Mouse (Mus musculus) liver, embryonic 14.5 days (tissue): Measurements from ENCODE around the gene Mok. TPM values are rescaled to one million over a fixed set of nuclear protein-coding genes. Genes with fewer than 3 reads are reported as not detected.

Experiments
- ATAC-seq: fragments of 200-750 bp; cut with Nextera tagmentation; 2 replicates; pipeline ENCODE4 v1.8.0; 2017; ENCODE audit warnings: moderate number of reproducible peaks, mild to moderate bottlenecking, moderate library complexity; ENCODE audit not compliant: insufficient read depth
- DNase-seq, 3 experiments: peaks; one replicate each; pipeline ENCODE4 v3.0.0-alpha.2; 2012 to 2013; ENCODE audit warnings: low read depth in 3 of 3, low spot score in 3 of 3
- H3K27ac ChIP-seq: fragments of 300-500 bp; sonication (generic); 2 replicates; pipeline ENCODE4 v1.5.1; 2014; ENCODE audit warnings: moderate library complexity, mild to moderate bottlenecking, control low read depth, inconsistent platforms
- H3K27me3 ChIP-seq: fragments of 300-500 bp; sonication (generic); 2 replicates; pipeline ENCODE4 v1.6.1; 2014; ENCODE audit warnings: mild to moderate bottlenecking, low read length, moderate library complexity; ENCODE audit not compliant: control insufficient read depth, insufficient read depth
- H3K36me3 ChIP-seq: fragments of 300-500 bp; sonication (generic); replicated peaks from 2 replicates; pipeline ENCODE4 v1.6.1; 2014; ENCODE audit warnings: low read depth; ENCODE audit not compliant: control insufficient read depth, insufficient read depth
- H3K4me1 ChIP-seq, 2 experiments: fragments of 200-500 bp in 1 of 2; fragments of 300-500 bp in 1 of 2; sonication (generic) in 1 of 2; replicated peaks; 2 replicates each; pipeline ENCODE4 v1.6.1; 2012 to 2014; ENCODE audit warnings: antibody characterized with exemption in 1 of 2, inconsistent platforms in 1 of 2, low read length in 1 of 2; ENCODE audit not compliant: control insufficient read depth in 2 of 2, insufficient read depth in 2 of 2
- H3K4me2 ChIP-seq: fragments of 300-500 bp; sonication (generic); 2 replicates; pipeline ENCODE4 v1.6.1; 2014; ENCODE audit warnings: low read depth, mild to moderate bottlenecking, control low read depth, moderate library complexity
- H3K4me3 ChIP-seq, 2 experiments: fragments of 200-500 bp in 1 of 2; fragments of 300-500 bp in 1 of 2; sonication (generic) in 1 of 2; 2 replicates each; pipeline ENCODE4 v1.5.1; 2012 to 2014; ENCODE audit warnings: low read depth in 2 of 2, low read length in 2 of 2, mild to moderate bottlenecking in 2 of 2, control low read depth in 1 of 2, inconsistent platforms in 1 of 2, moderate library complexity in 1 of 2; ENCODE audit not compliant: insufficient read depth in 1 of 2
- H3K9ac ChIP-seq: fragments of 300-500 bp; sonication (generic); replicated peaks from 2 replicates; pipeline ENCODE4 v1.6.1; 2014; ENCODE audit warnings: mild to moderate bottlenecking, control low read depth, moderate library complexity
- H3K9me3 ChIP-seq: fragments of 300-500 bp; sonication (generic); 2 replicates; pipeline ENCODE4 v1.6.1; 2016; ENCODE audit warnings: low read length, mixed read lengths; ENCODE audit not compliant: control insufficient read depth
- CTCF ChIP-seq: IDR thresholded peaks from 2 replicates; pipeline ENCODE4 v1.5.1; 2016; ENCODE audit warnings: antibody characterized with exemption, low read depth, control low read depth
- EP300 ChIP-seq: IDR thresholded peaks from 2 replicates; pipeline ENCODE4 v1.6.1; 2016; ENCODE audit warnings: antibody characterized with exemption, low read depth
- WGBS: fragments of 180-500 bp; shearing (Covaris S2); extraction: QIAGEN DNeasy Blood & Tissue Kit; methylation state at CpG from one replicate; pipeline ENCODE4 v1.1.7; 2014; ENCODE audit not compliant: insufficient replicate concordance; 5-methylcytosine and 5-hydroxymethylcytosine counted together
- polyA plus RNA-seq, 2 experiments: library from polyadenylated mRNA; depleted of rRNA in 1 of 2; stranded (reverse) in 1 of 2; unstranded in 1 of 2; fragments of >200 nt; fragmentation: Nextera tagmentation in 1 of 2; extraction: Ambion mirVana in 1 of 2; gene quantifications; 2 replicates each; pipeline versions ENCODE4 v1.2.1 to v1.2.3; 2012 to 2014

Mok gene
- polyA plus RNA-seq (2012; rRNA removed): 0.18 and 0.24 TPM in 2 replicates
- polyA plus RNA-seq (2014; fragmentation: Nextera tagmentation; extraction: Ambion mirVana): 0.23 and 0.43 TPM in 2 replicates

GRCm38 (mm10) chr12:110840348-110841198, at the start of gene Mok:
Gene Mok (minus strand): TSS chr12:110840939.
- WGBS: under 1% methylated on average over 71 of the region's 71 CpGs
- Histone ChIP-seq H3K4me3 (peak within 1 kb of the TSS; percentile 74 to 76), H3K4me1 (peaks cover 2 to 3% of the 10 kb centered on the region in 2 experiments; a peak in 3 of 4 replicates), H3K27ac (no peak within 1 kb of the TSS), H3K9me3 (no peaks in the 10 kb centered on the region), H3K36me3 (no peaks in the 10 kb centered on the region), H3K27me3 (peaks cover 6% of the 10 kb centered on the region), H3K4me2 (peak within 1 kb of the TSS; percentile 88), H3K9ac (peak within 1 kb of the TSS; percentile 62)
- ATAC-seq: peak; percentile 18
- peak; percentile 76 to 84 (median 82) for DNase-seq
- TF ChIP-seq EP300 (no peak), CTCF (no peak)

GRCm38 (mm10) chr12:110889036-110890020, 48.6 kb upstream of the Mok start, which contains the start of the genes Cinp and Tecpr2:
Gene Cinp (minus strand): TSS chr12:110889145.
Gene Tecpr2 (plus strand): TSS chr12:110889264.
- Histone ChIP-seq H3K4me1 (peaks cover 10 to 27% of the 10 kb centered on the region in 2 experiments), H3K4me2 (peak within 1 kb of the TSS; percentile 93), H3K9me3 (no peaks in the 10 kb centered on the region), H3K4me3 (peak within 1 kb of the TSS; percentile 62 to 98), H3K27me3 (no peaks in the 10 kb centered on the region), H3K36me3 (0 out of 2 replicates have a peak, but pooled peaks cover 2% of the 10 kb centered on the region), H3K27ac (peak within 1 kb of the TSS; percentile 55), H3K9ac (peak within 1 kb of the TSS; percentile 84)
- WGBS: under 1% methylated on average over 74 of the region's 74 CpGs
- TF ChIP-seq EP300 (no peak), CTCF (peak; percentile 19; the same call in 1 of the 2 replicates)
- ATAC-seq (peak; percentile 98), DNase-seq (peak; percentile 97 to 98 (median 97))

- no peaks in the 10 kb centered on the region for H3K9me3 ChIP-seq
- H3K4me1 ChIP-seq: peaks cover 10 to 27% of the 10 kb centered on the region in 2 experiments
- no peak for DNase-seq
- peak overlapping the region; percentile 19 for H3K27ac ChIP-seq
- peak overlapping the region; percentile 93 for H3K4me2 ChIP-seq
- H3K27me3 ChIP-seq: no peaks in the 10 kb centered on the region
- under 1% methylated on average over 25 of the region's 25 CpGs for WGBS
- TF ChIP-seq CTCF: no peak
- ATAC-seq: peak; percentile 21
- peak overlapping the region; percentile 84 for H3K9ac ChIP-seq
- H3K36me3 ChIP-seq: peaks cover 5% of the 10 kb centered on the region
- peak overlapping the region; percentile 62 to 98 for H3K4me3 ChIP-seq
Observed at GRCm38 (mm10) chr12:110888606-110889005, 47.9 kb upstream of the Mok start.

- H3K27me3 ChIP-seq: no peaks in the 10 kb centered on the region
- peak overlapping the region; percentile 93 for H3K4me2 ChIP-seq
- H3K4me1 ChIP-seq: peaks cover 10 to 27% of the 10 kb centered on the region in 2 experiments
- no peak for DNase-seq
- TF ChIP-seq EP300: no peak
- no peak for TF ChIP-seq CTCF
- peak overlapping the region; percentile 62 to 98 for H3K4me3 ChIP-seq
- 0 out of 2 replicates have a peak overlapping the region, but pooled peaks have one; percentile 19 for H3K27ac ChIP-seq
- peak overlapping the region; percentile 84 for H3K9ac ChIP-seq
- WGBS: 19% methylated on average over 12 of the region's 12 CpGs
- peaks cover 5% of the 10 kb centered on the region for H3K36me3 ChIP-seq
- ATAC-seq: no peak
- H3K9me3 ChIP-seq: no peaks in the 10 kb centered on the region
Observed at GRCm38 (mm10) chr12:110888106-110888505, 47.4 kb upstream of the Mok start.
